Mouse (Mus musculus) limb, embryonic 15.5 days (tissue): Measurements from ENCODE around the gene Serpinf2. TPM values are rescaled to one million over a fixed set of nuclear protein-coding genes. Genes with fewer than 3 reads are reported as not detected.

Experiments
- ATAC-seq: fragments of 200-750 bp; cut with Nextera tagmentation; 2 replicates; pipeline ENCODE4 v1.8.0; 2017; ENCODE audit warnings: low read depth, moderate TSS enrichment; ENCODE audit not compliant: insufficient number of reproducible peaks, low FRiP score, low TSS enrichment
- H3K27ac ChIP-seq: fragments of 300-500 bp; sonication (generic); 2 replicates; pipeline ENCODE4 v1.5.1; 2015; ENCODE audit warnings: moderate library complexity, mild to moderate bottlenecking, inconsistent platforms
- H3K27me3 ChIP-seq: fragments of 300-500 bp; sonication (generic); 2 replicates; pipeline ENCODE4 v1.6.1; 2015; ENCODE audit warnings: inconsistent platforms
- H3K36me3 ChIP-seq: fragments of 300-500 bp; sonication (generic); 2 replicates; pipeline ENCODE4 v1.6.1; 2015; ENCODE audit warnings: inconsistent platforms
- H3K4me1 ChIP-seq: fragments of 300-500 bp; sonication (generic); 2 replicates; pipeline ENCODE4 v1.6.1; 2015; ENCODE audit warnings: inconsistent platforms
- H3K4me2 ChIP-seq: fragments of 300-500 bp; sonication (generic); 2 replicates; pipeline ENCODE4 v1.6.1; 2015; ENCODE audit warnings: mild to moderate bottlenecking, inconsistent platforms
- H3K4me3 ChIP-seq: fragments of 300-500 bp; sonication (generic); 2 replicates; pipeline ENCODE4 v1.5.1; 2015; ENCODE audit warnings: mild to moderate bottlenecking, inconsistent platforms
- H3K9ac ChIP-seq: fragments of 300-500 bp; sonication (generic); 2 replicates; pipeline ENCODE4 v1.6.1; 2015; ENCODE audit warnings: inconsistent platforms
- H3K9me3 ChIP-seq: fragments of 300-500 bp; sonication (generic); 2 replicates; pipeline ENCODE4 v1.6.1; 2016; ENCODE audit warnings: inconsistent platforms
- WGBS: fragments of 180-500 bp; shearing (Covaris S2); methylation state at CpG from one replicate; pipeline ENCODE4 v1.1.7; 2015; 5-methylcytosine and 5-hydroxymethylcytosine counted together
- polyA plus RNA-seq: library from polyadenylated mRNA; unstranded; fragments of >200 nt; fragmentation: Nextera tagmentation; extraction: Ambion mirVana; gene quantifications from 2 replicates; pipeline ENCODE4 v1.2.1, GENCODE M21; 2015

Gene Serpinf2
- polyA plus RNA-seq, result 0.12 and 1.6 TPM in 2 replicates

- Histone ChIP-seq H3K27ac (no peak within 1 kb of the TSS), H3K4me2 (no peak within 1 kb of the TSS), H3K36me3 (peaks cover 22% of the 10 kb centered on the region), H3K27me3 (no peaks in the 10 kb centered on the region), H3K4me3 (no peak within 1 kb of the TSS), H3K9me3 (no peaks in the 10 kb centered on the region), H3K4me1 (no peaks in the 10 kb centered on the region), H3K9ac (no peak within 1 kb of the TSS)
- no peak for ATAC-seq
- WGBS, result 85% methylated on average over 6 of the region's 6 CpGs
These were observed at the start of gene Serpinf2 for GRCm38 (mm10) chr11:75439363-75439762. TSS of gene Serpinf2 (minus strand) at chr11:75439591.

GRCm38 (mm10) chr11:75487496-75487895 lies 48.1 kb upstream of the Serpinf2 start:
- no peak for ATAC-seq
- H3K27ac ChIP-seq, result no peak overlapping the region
- 34% methylated on average over 6 of the region's 6 CpGs for WGBS
- H3K4me3 ChIP-seq, result peak overlapping the region; percentile 90
- H3K9ac ChIP-seq, result peak overlapping the region; percentile 95
- H3K27me3 ChIP-seq, result peaks cover 3% of the 10 kb centered on the region; the same call in 1 of the 2 replicates
- peaks cover 8% of the 10 kb centered on the region for H3K4me1 ChIP-seq
- peaks cover 34% of the 10 kb centered on the region for H3K36me3 ChIP-seq
- no peaks in the 10 kb centered on the region for H3K9me3 ChIP-seq
- peak overlapping the region; percentile 82 for H3K4me2 ChIP-seq

- ATAC-seq, result peak; percentile 99
- Histone ChIP-seq H3K4me2 (peak within 1 kb of the TSS; percentile 82), H3K4me1 (peaks cover 8% of the 10 kb centered on the region), H3K9ac (peak within 1 kb of the TSS; percentile 95), H3K36me3 (peaks cover 27% of the 10 kb centered on the region), H3K4me3 (peak within 1 kb of the TSS; percentile 90), H3K27ac (peak within 1 kb of the TSS; percentile 82), H3K27me3 (peaks cover 3% of the 10 kb centered on the region; the same call in 1 of the 2 replicates), H3K9me3 (no peaks in the 10 kb centered on the region)
- WGBS, result under 1% methylated on average over 52 of the region's 52 CpGs
These were observed 47.4 kb upstream of the Serpinf2 start, which contains the start of gene Prpf8 for GRCm38 (mm10) chr11:75486601-75487285. TSS of gene Prpf8 (plus strand) at chr11:75486816.

- Histone ChIP-seq H3K27ac (no peak overlapping the region), H3K4me1 (peaks cover 8% of the 10 kb centered on the region), H3K9me3 (no peaks in the 10 kb centered on the region), H3K4me3 (peak overlapping the region; percentile 90), H3K27me3 (peaks cover 3% of the 10 kb centered on the region; the same call in 1 of the 2 replicates), H3K4me2 (peak overlapping the region; percentile 22; the same call in 1 of the 2 replicates), H3K9ac (no peak overlapping the region), H3K36me3 (peaks cover 21% of the 10 kb centered on the region)
- no peak for ATAC-seq
- WGBS, result 22% methylated on average over 3 of the region's 3 CpGs
These were observed 46.8 kb upstream of the Serpinf2 start for GRCm38 (mm10) chr11:75486192-75486591.

- Histone ChIP-seq H3K4me3 (no peak overlapping the region), H3K4me1 (peaks cover 4% of the 10 kb centered on the region), H3K9ac (no peak overlapping the region), H3K36me3 (no peaks in the 10 kb centered on the region), H3K27me3 (no peaks in the 10 kb centered on the region), H3K27ac (no peak overlapping the region), H3K4me2 (no peak overlapping the region), H3K9me3 (no peaks in the 10 kb centered on the region)
- no peak for ATAC-seq
- WGBS, result 69% methylated on average over 7 of the region's 7 CpGs
These were observed 34.0 kb upstream of the Serpinf2 start for GRCm38 (mm10) chr11:75473376-75473775.

GRCm38 (mm10) chr11:75472469-75473081 lies 33.2 kb upstream of the Serpinf2 start:
- Histone ChIP-seq H3K4me1 (peaks cover 12% of the 10 kb centered on the region), H3K4me2 (no peak overlapping the region), H3K36me3 (no peaks in the 10 kb centered on the region), H3K9ac (no peak overlapping the region), H3K9me3 (no peaks in the 10 kb centered on the region), H3K4me3 (no peak overlapping the region), H3K27ac (no peak overlapping the region), H3K27me3 (no peaks in the 10 kb centered on the region)
- WGBS, result 81% methylated on average over 11 of the region's 11 CpGs
- ATAC-seq, result no peak

GRCm38 (mm10) chr11:75470675-75471074 lies 31.3 kb upstream of the Serpinf2 start:
- ATAC-seq, result no peak
- Histone ChIP-seq H3K4me1 (peaks cover 14% of the 10 kb centered on the region), H3K27me3 (no peaks in the 10 kb centered on the region), H3K36me3 (peaks cover 4% of the 10 kb centered on the region), H3K9ac (no peak overlapping the region), H3K27ac (no peak overlapping the region), H3K4me2 (no peak overlapping the region), H3K9me3 (no peaks in the 10 kb centered on the region), H3K4me3 (no peak overlapping the region)
- WGBS, result 81% methylated on average over 3 of the region's 3 CpGs

GRCm38 (mm10) chr11:75469261-75469660 lies 29.9 kb upstream of the Serpinf2 start:
- ATAC-seq, result no peak
- H3K4me1 ChIP-seq, result peaks cover 14% of the 10 kb centered on the region
- 92% methylated on average over 4 of the region's 4 CpGs for WGBS
- H3K27ac ChIP-seq, result no peak overlapping the region
- no peaks in the 10 kb centered on the region for H3K27me3 ChIP-seq
- peaks cover 17% of the 10 kb centered on the region for H3K36me3 ChIP-seq
- no peak overlapping the region for H3K9ac ChIP-seq
- H3K4me3 ChIP-seq, result no peak overlapping the region
- H3K4me2 ChIP-seq, result no peak overlapping the region
- H3K9me3 ChIP-seq, result no peaks in the 10 kb centered on the region

GRCm38 (mm10) chr11:75468410-75468809 lies 29.0 kb upstream of the Serpinf2 start:
- H3K4me2 ChIP-seq, result peak overlapping the region; percentile 69
- H3K27ac ChIP-seq, result 0 out of 2 replicates have a peak overlapping the region, but pooled peaks have one; percentile 38
- no peak overlapping the region for H3K9ac ChIP-seq
- H3K27me3 ChIP-seq, result no peaks in the 10 kb centered on the region
- H3K9me3 ChIP-seq, result no peaks in the 10 kb centered on the region
- peaks cover 17% of the 10 kb centered on the region for H3K36me3 ChIP-seq
- peaks cover 19% of the 10 kb centered on the region for H3K4me1 ChIP-seq
- WGBS, result 62% methylated on average over 7 of the region's 7 CpGs
- H3K4me3 ChIP-seq, result peak overlapping the region; percentile 44
- no peak for ATAC-seq

- Histone ChIP-seq H3K27ac (peak overlapping the region; percentile 38; the same call in 1 of the 2 replicates), H3K27me3 (no peaks in the 10 kb centered on the region), H3K9me3 (no peaks in the 10 kb centered on the region), H3K4me2 (peak overlapping the region; percentile 69), H3K4me3 (peak overlapping the region; percentile 44), H3K4me1 (peaks cover 27% of the 10 kb centered on the region), H3K36me3 (peaks cover 17% of the 10 kb centered on the region), H3K9ac (peak overlapping the region; percentile 46)
- WGBS, result 17% methylated on average over 19 of the region's 19 CpGs
- 0 out of 2 replicates have a peak, but pooled peaks have one; percentile 56 for ATAC-seq
These were observed 28.3 kb upstream of the Serpinf2 start for GRCm38 (mm10) chr11:75467512-75468215.

- no peak overlapping the region for H3K9ac ChIP-seq
- 99% methylated on average over 4 of the region's 4 CpGs for WGBS
- no peak overlapping the region for H3K4me3 ChIP-seq
- no peaks in the 10 kb centered on the region for H3K27me3 ChIP-seq
- H3K36me3 ChIP-seq, result peaks cover 17% of the 10 kb centered on the region
- H3K27ac ChIP-seq, result no peak overlapping the region
- no peak for ATAC-seq
- H3K4me1 ChIP-seq, result peaks cover 34% of the 10 kb centered on the region
- H3K9me3 ChIP-seq, result no peaks in the 10 kb centered on the region
- H3K4me2 ChIP-seq, result no peak overlapping the region
These were observed 27.5 kb upstream of the Serpinf2 start for GRCm38 (mm10) chr11:75466731-75467505.
